11 mouse cellular contexts compared by ENCODE assay signal in genomic region chr4:126602445-126602762, GRCm38 (mm10). TPM values are rescaled to one million over a fixed set of nuclear protein-coding genes. Genes with fewer than 3 reads are reported as not detected.
DNase-seq lines count a peak whose midpoint lies in the region; ATAC-seq lines count a peak whose summit lies in the region.
"Had no signal": no experiment of that assay in that cellular context is flagged by ENCODE, and none has a peak within 500 bp of the region (broad histone marks: within the 10 kb centered on the region; RNA-seq: fewer than 3 reads in every experiment).

No protein-coding gene starts in this region.

- ATAC-seq in kidney, embryonic 14.5 days (ENCODE audit: low FRiP score, low TSS enrichment): no peak; the same call in 1 of the 2 replicates
- ATAC-seq in embryonic facial prominence, embryonic 14.5 days (ENCODE audit: low read depth): peak; percentile 35; the same call in 1 of the 2 replicates
- peak; percentile 50; the same call in 1 of the 2 replicates for ATAC-seq in hindbrain, embryonic 16.5 days
- peak; percentile 57; the same call in 1 of the 2 replicates for ATAC-seq in midbrain, embryonic 16.5 days
- ATAC-seq in inflammation-experienced regulatory T-cells, adult 6 months: no peak
- ATAC-seq: activated CD4-positive, CD25-positive, alpha-beta regulatory T cell, adult 4 months had no signal

- peak overlapping the region; percentile 36 for H3K4me2 ChIP-seq in kidney, embryonic 14.5 days (replicated peaks; ENCODE audit: low read depth, low read length)
- H3K4me2 ChIP-seq in embryonic facial prominence, embryonic 14.5 days (ENCODE audit: low read depth, low read length): peak overlapping the region; percentile 44
- H3K4me2 ChIP-seq in hindbrain, embryonic 16.5 days (ENCODE audit: low read length): peak overlapping the region; percentile 46
- peak overlapping the region; percentile 44 for H3K4me2 ChIP-seq in midbrain, embryonic 16.5 days (ENCODE audit: low read length)
- H3K4me2 ChIP-seq: liver, embryonic 15.5 days had no signal

- H3K27me3 ChIP-seq in kidney, embryonic 14.5 days (ENCODE audit: control insufficient read depth, insufficient read depth, low read length): no peaks in the 10 kb centered on the region
- H3K27me3 ChIP-seq in embryonic facial prominence, embryonic 14.5 days (replicated peaks; ENCODE audit: control insufficient read depth, insufficient read depth, low read length): no peaks in the 10 kb centered on the region
- peaks cover 8% of the 10 kb centered on the region for H3K27me3 ChIP-seq in hindbrain, embryonic 16.5 days (replicated peaks; ENCODE audit: control insufficient read depth, insufficient read depth, low read length)
- H3K27me3 ChIP-seq in midbrain, embryonic 16.5 days (ENCODE audit: control insufficient read depth, insufficient read depth, low read depth, low read length): peaks cover 24% of the 10 kb centered on the region

- H3K4me1 ChIP-seq in kidney, embryonic 14.5 days (ENCODE audit: control insufficient read depth, insufficient read depth, low read length): peaks cover 6% of the 10 kb centered on the region; the same call in 1 of the 2 replicates
- peaks cover 12% of the 10 kb centered on the region; the same call in 1 of the 2 replicates for H3K4me1 ChIP-seq in embryonic facial prominence, embryonic 14.5 days (ENCODE audit: control insufficient read depth, insufficient read depth, low read length)
- H3K4me1 ChIP-seq in hindbrain, embryonic 16.5 days (ENCODE audit: control insufficient read depth, insufficient read depth, low read depth, low read length): peaks cover 6% of the 10 kb centered on the region; the same call in 1 of the 2 replicates
- H3K4me1 ChIP-seq in midbrain, embryonic 16.5 days (ENCODE audit: control insufficient read depth, insufficient read depth, low read length): peaks cover 10% of the 10 kb centered on the region
- H3K4me1 ChIP-seq: liver, embryonic 15.5 days had no signal

- 4% methylated on average over 6 of the region's 6 CpGs for WGBS in kidney, embryonic 14.5 days
- WGBS in embryonic facial prominence, embryonic 14.5 days: 20% methylated on average over 6 of the region's 6 CpGs
- WGBS in hindbrain, embryonic 16.5 days: 3% methylated on average over 6 of the region's 6 CpGs
- WGBS in midbrain, embryonic 16.5 days: 0% methylated on average over 6 of the region's 6 CpGs

- H3K4me3 ChIP-seq in kidney, embryonic 14.5 days (ENCODE audit: low read length): 0 out of 2 replicates have a peak overlapping the region, but pooled peaks have one; percentile 1
- H3K4me3 ChIP-seq in embryonic facial prominence, embryonic 14.5 days (ENCODE audit: low read depth, low read length): peak overlapping the region; percentile 19; the same call in 1 of the 2 replicates
- H3K4me3 ChIP-seq in hindbrain, embryonic 16.5 days (ENCODE audit: low read length): no peak overlapping the region
- H3K4me3 ChIP-seq in midbrain, embryonic 16.5 days (ENCODE audit: low read depth, low read length): peak overlapping the region; percentile 4
- H3K4me3 ChIP-seq: liver, embryonic 15.5 days had no signal

- H3K9me3 ChIP-seq in kidney, embryonic 14.5 days (ENCODE audit: control insufficient read depth, low read length): no peaks in the 10 kb centered on the region
- no peaks in the 10 kb centered on the region for H3K9me3 ChIP-seq in embryonic facial prominence, embryonic 14.5 days (ENCODE audit: control insufficient read depth, low read length)
- no peaks in the 10 kb centered on the region for H3K9me3 ChIP-seq in hindbrain, embryonic 16.5 days (ENCODE audit: control insufficient read depth, low read length)
- H3K9me3 ChIP-seq in midbrain, embryonic 16.5 days (replicated peaks; ENCODE audit: control insufficient read depth, low read length, poor library complexity, severe bottlenecking): no peaks in the 10 kb centered on the region
- H3K9me3 ChIP-seq: liver, embryonic 15.5 days had no signal

- no peak overlapping the region for H3K9ac ChIP-seq in kidney, embryonic 14.5 days (ENCODE audit: low read depth, low read length)
- H3K9ac ChIP-seq in embryonic facial prominence, embryonic 14.5 days (ENCODE audit: low read depth, low read length): 0 out of 2 replicates have a peak overlapping the region, but pooled peaks have one; percentile 25
- H3K9ac ChIP-seq in hindbrain, embryonic 16.5 days (ENCODE audit: low read depth, low read length): peak overlapping the region; percentile 20; the same call in 1 of the 2 replicates
- H3K9ac ChIP-seq in midbrain, embryonic 16.5 days (ENCODE audit: low read depth, low read length): 0 out of 2 replicates have a peak overlapping the region, but pooled peaks have one; percentile 21
- H3K9ac ChIP-seq: liver, embryonic 15.5 days had no signal

- no peak for DNase-seq in kidney, postnatal 36 days
- DNase-seq in embryonic facial prominence, embryonic 14.5 days (ENCODE audit: low spot score): no peak
- no peak for DNase-seq in thymus, postnatal 36 days
- no peak for DNase-seq in embryo, embryonic 10 days (ENCODE audit: low spot score)
- DNase-seq: cerebellum, adult 2 months had no signal

- no peak overlapping the region for H3K27ac ChIP-seq in kidney, embryonic 14.5 days (ENCODE audit: low read depth, low read length)
- H3K27ac ChIP-seq in embryonic facial prominence, embryonic 14.5 days (replicated peaks; ENCODE audit: low read depth, low read length): no peak overlapping the region
- no peak overlapping the region for H3K27ac ChIP-seq in hindbrain, embryonic 16.5 days (ENCODE audit: low read depth, low read length)
- no peak overlapping the region for H3K27ac ChIP-seq in midbrain, embryonic 16.5 days (ENCODE audit: low read length)
- H3K27ac ChIP-seq: liver, embryonic 15.5 days had no signal

- H3K36me3 ChIP-seq in kidney, embryonic 14.5 days (ENCODE audit: control insufficient read depth, insufficient read depth, low read length): no peaks in the 10 kb centered on the region
- H3K36me3 ChIP-seq in embryonic facial prominence, embryonic 14.5 days (ENCODE audit: control insufficient read depth, insufficient read depth, low read length): no peaks in the 10 kb centered on the region
- H3K36me3 ChIP-seq in hindbrain, embryonic 16.5 days (ENCODE audit: control insufficient read depth, insufficient read depth, low read length): no peaks in the 10 kb centered on the region
- H3K36me3 ChIP-seq in midbrain, embryonic 16.5 days (ENCODE audit: control insufficient read depth, insufficient read depth, low read length): no peaks in the 10 kb centered on the region
- H3K36me3 ChIP-seq: liver, embryonic 15.5 days had no signal

RNA-seq across cellular contexts. Expression of gene 5730409E04Rik, which starts 7.2 kb away (rescaled TPM):
- polyA plus RNA-seq in kidney, embryonic 14.5 days (2014; fragmentation: Nextera tagmentation; extraction: Ambion mirVana): 2.4 and 2.6 TPM in 2 replicates
- polyA plus RNA-seq in embryonic facial prominence, embryonic 14.5 days (2014; fragmentation: Nextera tagmentation; extraction: Ambion mirVana): 4.4 and 5.7 TPM in 2 replicates
- 14.0 and 22.1 TPM in 2 replicates for polyA plus RNA-seq in hindbrain, embryonic 16.5 days (2015; fragmentation: Nextera tagmentation; extraction: Ambion mirVana)
- 14.9 and 16.7 TPM in 2 replicates for polyA plus RNA-seq in midbrain, embryonic 16.5 days (2015; fragmentation: Nextera tagmentation; extraction: Ambion mirVana)
- under 1 TPM; 0.51 to 0.66 (median 0.58) TPM for polyA plus RNA-seq in inflammation-experienced regulatory T-cells, adult 6 months (2017; shearing (Covaris generic))

RNA-seq across cellular contexts. Expression of gene Clspn, which starts 45.7 kb away (rescaled TPM):
- 45.4 and 54.1 TPM in 2 replicates for polyA plus RNA-seq in kidney, embryonic 14.5 days (2014; fragmentation: Nextera tagmentation; extraction: Ambion mirVana)
- polyA plus RNA-seq in embryonic facial prominence, embryonic 14.5 days (2014; fragmentation: Nextera tagmentation; extraction: Ambion mirVana): 28.0 and 32.5 TPM in 2 replicates
- polyA plus RNA-seq in hindbrain, embryonic 16.5 days (2015; fragmentation: Nextera tagmentation; extraction: Ambion mirVana): 7.9 TPM in 2 replicates
- polyA plus RNA-seq in midbrain, embryonic 16.5 days (2015; fragmentation: Nextera tagmentation; extraction: Ambion mirVana): 3.4 and 3.9 TPM in 2 replicates
- polyA plus RNA-seq in inflammation-experienced regulatory T-cells, adult 6 months (2017; shearing (Covaris generic)): 10 to 100 TPM in 1 of 3 experiments, 1 to 10 TPM in 2; 2.4 to 30.1 (median 2.6) TPM

Comparison
In these comparisons a context has a peak if more than half of its experiments do, and no peak if none do; other contexts are left out.
1. ATAC-seq: peak in embryonic facial prominence, embryonic 14.5 days (single experiment), hindbrain, embryonic 16.5 days (single experiment) and midbrain, embryonic 16.5 days (single experiment); none in kidney, embryonic 14.5 days (single experiment) and inflammation-experienced regulatory T-cells, adult 6 months (single experiment).
2. Peak in every context shown above with its lines, with median percentiles within 50 percentile points of each other: H3K4me2 ChIP-seq.